ENCODE assay signal across 8 mouse cellular contexts in genomic region chr11:73030821-73031498, GRCm38 (mm10). TPM values are rescaled to one million over a fixed set of nuclear protein-coding genes. Genes with fewer than 3 reads are reported as not detected.
DNase-seq lines count a peak whose midpoint lies in the region; ATAC-seq lines count a peak whose summit lies in the region.

No protein-coding gene starts in this region.

- peak overlapping the region; percentile 76 for H3K27ac ChIP-seq in hindbrain, embryonic 12.5 days
- H3K27ac ChIP-seq in lung, embryonic 16.5 days (ENCODE audit: low read length): peak overlapping the region; percentile 68

- peaks cover 7% of the 10 kb centered on the region for H3K4me1 ChIP-seq in hindbrain, embryonic 12.5 days
- H3K4me1 ChIP-seq in lung, embryonic 16.5 days (replicated peaks; ENCODE audit: control insufficient read depth, insufficient read depth, low read length): peaks cover 8% of the 10 kb centered on the region; the same call in 1 of the 2 replicates

- peak overlapping the region; percentile 25 for H3K4me3 ChIP-seq in hindbrain, embryonic 12.5 days
- peak overlapping the region; percentile 30 for H3K4me3 ChIP-seq in lung, embryonic 16.5 days (ENCODE audit: low read length)

- WGBS in hindbrain, embryonic 12.5 days: 23% methylated on average over 20 of the region's 20 CpGs
- WGBS in lung, embryonic 16.5 days: 16% methylated on average over 20 of the region's 20 CpGs

- peak overlapping the region; percentile 36; the same call in 1 of the 2 replicates for H3K9ac ChIP-seq in hindbrain, embryonic 12.5 days
- H3K9ac ChIP-seq in lung, embryonic 16.5 days (ENCODE audit: low read length): peak overlapping the region; percentile 58

- peak; percentile 85 for DNase-seq in ZHBTc4 (ENCODE audit: low read depth, low spot score)
- DNase-seq in cerebellum, postnatal 25 days: peak; percentile 86 to 91
- peak; percentile 83 to 87 for DNase-seq in frontal cortex, postnatal 14 days (ENCODE audit: low spot score in 2 of 2)
- DNase-seq in layer of hippocampus, postnatal 10 days (ENCODE audit: low spot score in 2 of 2): peak; percentile 77 to 86
- DNase-seq in ovary, adult 18-20 months (ENCODE audit: low spot score): peak; percentile 88
- peak; percentile 51 to 64 for DNase-seq in thymus, adult 18-20 months

- peak overlapping the region; percentile 66 for H3K4me2 ChIP-seq in hindbrain, embryonic 12.5 days (replicated peaks)
- H3K4me2 ChIP-seq in lung, embryonic 16.5 days (ENCODE audit: low read depth, low read length): peak overlapping the region; percentile 61

- no peaks in the 10 kb centered on the region for H3K9me3 ChIP-seq in hindbrain, embryonic 12.5 days (replicated peaks)
- H3K9me3 ChIP-seq in lung, embryonic 16.5 days (ENCODE audit: control insufficient read depth, low read length): no peaks in the 10 kb centered on the region

- no peaks in the 10 kb centered on the region for H3K27me3 ChIP-seq in hindbrain, embryonic 12.5 days
- no peaks in the 10 kb centered on the region for H3K27me3 ChIP-seq in lung, embryonic 16.5 days (ENCODE audit: control insufficient read depth, insufficient read depth, low read depth, low read length)

- peaks cover 8% of the 10 kb centered on the region; the same call in 1 of the 2 replicates for H3K36me3 ChIP-seq in hindbrain, embryonic 12.5 days
- no peaks in the 10 kb centered on the region for H3K36me3 ChIP-seq in lung, embryonic 16.5 days (ENCODE audit: control insufficient read depth, insufficient read depth, low read length)

- ATAC-seq in hindbrain, embryonic 12.5 days (ENCODE audit: low FRiP score): peak; percentile 86
- peak; percentile 96 for ATAC-seq in lung, embryonic 16.5 days (ENCODE audit: low read depth)

RNA-seq across cellular contexts. Expression of gene Camkk1, which starts 12.2 kb away (rescaled TPM):
- polyA plus RNA-seq in hindbrain, embryonic 12.5 days (2016; fragmentation: Nextera tagmentation; extraction: Ambion mirVana): 13.3 and 13.6 TPM in 2 replicates
- total RNA-seq in layer of hippocampus, postnatal 10 days (2021): 10 to 100 TPM; 51.5 to 55.1 TPM
- 7.3 and 7.5 TPM in 2 replicates for polyA plus RNA-seq in lung, embryonic 16.5 days (2015; fragmentation: Nextera tagmentation; extraction: Ambion mirVana)

RNA-seq across cellular contexts. Expression of gene Ncbp3, which starts 16.6 kb away (rescaled TPM):
- 13.4 and 13.5 TPM in 2 replicates for polyA plus RNA-seq in hindbrain, embryonic 12.5 days (2016; fragmentation: Nextera tagmentation; extraction: Ambion mirVana)
- total RNA-seq in layer of hippocampus, postnatal 10 days (2021): 1 to 10 TPM; 9.5 to 10.0 TPM
- 11.2 and 11.7 TPM in 2 replicates for polyA plus RNA-seq in lung, embryonic 16.5 days (2015; fragmentation: Nextera tagmentation; extraction: Ambion mirVana)

RNA-seq across cellular contexts. Expression of gene P2rx1, which starts 32.1 kb away (rescaled TPM):
- 0.81 and 1.2 TPM in 2 replicates for polyA plus RNA-seq in hindbrain, embryonic 12.5 days (2016; fragmentation: Nextera tagmentation; extraction: Ambion mirVana)
- total RNA-seq in layer of hippocampus, postnatal 10 days (2021): under 1 TPM; 0.78 to 0.96 TPM
- 2.2 and 2.6 TPM in 2 replicates for polyA plus RNA-seq in lung, embryonic 16.5 days (2015; fragmentation: Nextera tagmentation; extraction: Ambion mirVana)

RNA-seq across cellular contexts. Expression of gene Itgae, which starts 59.4 kb away (rescaled TPM):
- 0.30 and 0.35 TPM in 2 replicates for polyA plus RNA-seq in hindbrain, embryonic 12.5 days (2016; fragmentation: Nextera tagmentation; extraction: Ambion mirVana)
- under 1 TPM; 0.11 to 0.32 TPM for total RNA-seq in layer of hippocampus, postnatal 10 days (2021)
- 0.63 and 0.68 TPM in 2 replicates for polyA plus RNA-seq in lung, embryonic 16.5 days (2015; fragmentation: Nextera tagmentation; extraction: Ambion mirVana)

Comparison
In these comparisons a context has a peak if more than half of its experiments do, and no peak if none do; other contexts are left out.
1. Peak in every context shown above with its lines: DNase-seq, ATAC-seq, H3K4me3 ChIP-seq and H3K27ac ChIP-seq.